Mouse (Mus musculus): Measurements from ENCODE around the gene Mical2.

Gene Mical2

GRCm38 (mm10) chr7:112275093-112275492 is 49.4 kb downstream of the Mical2 start:
- no peak for DNase-seq (ENCODE audit: low read depth, low spot score)

GRCm38 (mm10) chr7:112275883-112276282 is 50.2 kb downstream of the Mical2 start:
- no peak for DNase-seq (ENCODE audit: low read depth, low spot score)

GRCm38 (mm10) chr7:112276823-112277222 is 51.2 kb downstream of the Mical2 start:
- no peak for DNase-seq (ENCODE audit: low read depth, low spot score)

GRCm38 (mm10) chr7:112278648-112279047 is 53.0 kb downstream of the Mical2 start:
- DNase-seq (ENCODE audit: low read depth, low spot score) = peak; percentile 33

- peak; percentile 71 for DNase-seq (ENCODE audit: low read depth, low spot score)
Measured at GRCm38 (mm10) chr7:112280474-112280873, 54.8 kb downstream of the Mical2 start.

- no peak for DNase-seq (ENCODE audit: low read depth, low spot score)
Measured at GRCm38 (mm10) chr7:112283606-112284310, 58.1 kb downstream of the Mical2 start.

GRCm38 (mm10) chr7:112285573-112285972 is 59.9 kb downstream of the Mical2 start:
- DNase-seq (ENCODE audit: low read depth, low spot score) = no peak

- DNase-seq (ENCODE audit: low read depth, low spot score) = no peak
Measured at GRCm38 (mm10) chr7:112288352-112289107, 62.9 kb downstream of the Mical2 start.

- DNase-seq (ENCODE audit: low read depth, low spot score) = no peak
Measured at GRCm38 (mm10) chr7:112289514-112289913, 63.9 kb downstream of the Mical2 start.

GRCm38 (mm10) chr7:112289990-112290389 is 64.3 kb downstream of the Mical2 start:
- peak; percentile 88 for DNase-seq (ENCODE audit: low read depth, low spot score)

- DNase-seq (ENCODE audit: low read depth, low spot score) = no peak
Measured at GRCm38 (mm10) chr7:112293456-112294104, 67.9 kb downstream of the Mical2 start.

- DNase-seq (ENCODE audit: low read depth, low spot score) = no peak
Measured at GRCm38 (mm10) chr7:112295426-112296221, 70.0 kb downstream of the Mical2 start.

- peak; percentile 44 for DNase-seq (ENCODE audit: low read depth, low spot score)
Measured at GRCm38 (mm10) chr7:112298032-112298431, 72.4 kb downstream of the Mical2 start.

GRCm38 (mm10) chr7:112298871-112299422 is 73.3 kb downstream of the Mical2 start:
- peak; percentile 77 for DNase-seq (ENCODE audit: low read depth, low spot score)

- DNase-seq (ENCODE audit: low read depth, low spot score) = peak; percentile 59
Measured at GRCm38 (mm10) chr7:112299521-112300096, 74.0 kb downstream of the Mical2 start.

- no peak for DNase-seq (ENCODE audit: low read depth, low spot score)
Measured at GRCm38 (mm10) chr7:112300141-112300540, 74.5 kb downstream of the Mical2 start.

- DNase-seq (ENCODE audit: low read depth, low spot score) = no peak
Measured at GRCm38 (mm10) chr7:112301052-112301451, 75.4 kb downstream of the Mical2 start.

GRCm38 (mm10) chr7:112304382-112304781 is 78.7 kb downstream of the Mical2 start:
- DNase-seq (ENCODE audit: low read depth, low spot score) = peak; percentile 93

- DNase-seq (ENCODE audit: low read depth, low spot score) = no peak
Measured at GRCm38 (mm10) chr7:112309289-112310016, 83.8 kb downstream of the Mical2 start.

- no peak for DNase-seq (ENCODE audit: low read depth, low spot score)
Measured at GRCm38 (mm10) chr7:112310017-112310360, 84.3 kb downstream of the Mical2 start.
